Mouse (Mus musculus) heart, adult 8-10 months (tissue): ENCODE data around the gene Cnot3. TPM values are rescaled to one million over a fixed set of nuclear protein-coding genes. Genes with fewer than 3 reads are reported as not detected.
"Not testable (repeated sequence)": the region's sequence is repeated elsewhere in the genome, so short reads cannot be mapped to it uniquely, and the experiment has no call there.

Experiments
- DNase-seq: peaks from one replicate; pipeline ENCODE4 v3.0.0; 2022; ENCODE audit warnings: low spot score
- total RNA-seq, 4 experiments: library from RNA; stranded (reverse); gene quantifications; 2 replicates each; pipeline ENCODE4 v1.2.4; 2022

Cnot3 gene
- total RNA-seq, 4 experiments from 2014 or later = 19.5 to 26.0 (median 23.2) TPM

DNA sequence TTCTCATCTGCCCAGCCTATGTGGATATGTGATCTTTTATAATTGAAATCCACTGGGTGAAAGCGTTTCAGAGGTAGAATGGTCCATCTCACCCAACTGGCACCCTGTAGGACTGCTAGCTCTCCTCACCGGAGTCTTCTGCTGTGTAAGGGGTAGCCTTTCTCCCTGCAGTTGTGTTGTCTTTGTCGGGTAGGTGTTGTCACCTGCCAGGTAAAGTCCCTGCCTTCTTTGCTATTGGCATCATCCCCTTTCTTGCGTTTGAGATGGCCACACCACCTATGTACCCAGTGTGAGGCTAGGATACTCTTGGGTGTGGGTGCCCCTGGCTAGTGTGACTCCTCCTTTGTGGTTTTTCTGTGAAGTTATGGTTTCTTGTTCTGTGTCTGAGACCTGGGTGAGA is 1.6 kb downstream of the Cnot3 start:
- no peak for DNase-seq

DNA sequence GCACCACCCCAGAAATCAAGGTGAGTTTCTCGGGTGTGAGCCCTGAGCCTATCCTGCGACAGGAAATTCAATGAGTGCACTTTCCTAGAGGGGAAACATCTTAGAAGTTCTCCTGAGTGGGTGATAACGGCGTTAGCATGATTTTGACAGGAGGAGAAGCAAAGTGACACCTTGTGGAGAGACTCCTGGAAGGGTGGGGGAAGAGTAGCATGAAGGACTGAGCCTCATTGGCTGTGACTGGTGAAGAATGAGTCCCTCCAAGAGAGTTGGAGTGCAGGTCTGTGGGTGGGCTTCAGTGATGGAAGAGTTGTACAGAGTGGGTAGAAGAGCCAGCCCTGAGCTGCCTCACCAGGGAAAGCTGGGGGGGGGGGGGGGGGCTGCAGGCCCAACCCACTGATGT is 11.9 kb downstream of the Cnot3 start:
- no peak for DNase-seq

DNA sequence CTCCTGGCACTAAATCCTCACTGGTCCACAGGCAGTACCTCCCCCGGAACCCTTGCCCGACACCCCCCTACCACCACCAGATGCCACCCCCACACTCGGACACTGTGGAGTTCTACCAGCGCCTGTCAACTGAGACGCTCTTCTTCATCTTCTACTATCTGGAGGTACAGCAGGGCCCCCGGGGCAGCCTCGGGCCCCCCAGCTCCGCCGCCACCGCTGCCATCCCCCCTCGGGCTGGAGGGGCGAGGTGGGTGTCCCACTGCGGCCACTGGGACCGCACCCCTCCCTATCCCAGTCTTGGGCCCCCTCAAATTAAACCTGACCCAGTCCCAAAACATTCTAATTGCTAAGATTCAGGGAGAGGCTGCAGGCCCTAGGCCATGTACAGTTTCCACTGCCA is 13.5 kb downstream of the Cnot3 start:
- DNase-seq = no peak

DNA sequence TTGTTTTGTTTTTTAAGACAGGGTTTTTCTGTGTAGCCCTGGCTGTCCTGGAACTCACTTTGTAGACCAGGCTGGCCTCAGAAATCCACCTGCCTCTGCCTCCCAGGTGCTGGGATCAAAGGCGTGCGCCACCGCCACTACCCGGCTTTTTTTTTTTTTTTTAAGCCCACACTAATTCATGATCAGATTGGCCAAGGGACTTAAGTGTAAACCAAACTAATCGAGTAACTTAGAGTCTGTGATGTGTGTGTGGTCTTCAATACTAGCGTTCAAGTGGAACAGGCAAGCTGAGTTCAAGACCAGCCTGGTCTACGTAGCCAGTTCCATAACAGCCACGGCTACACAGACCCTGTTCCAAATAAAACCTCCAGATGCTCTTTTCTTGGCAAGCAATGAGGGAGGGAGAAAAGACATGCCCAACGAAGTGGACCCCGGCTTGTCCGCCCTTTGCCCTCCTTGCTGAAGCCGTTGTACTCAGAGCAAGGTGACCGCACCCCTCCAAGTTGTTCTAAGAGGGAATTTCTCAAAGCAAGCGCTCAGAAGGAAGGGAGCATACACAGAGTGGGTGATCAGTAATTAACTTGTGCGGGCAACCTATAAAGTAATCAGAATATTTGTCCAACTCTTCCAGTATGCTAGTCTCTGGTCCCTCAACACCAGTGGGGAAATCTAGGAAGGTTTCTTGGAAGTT is 19.6 kb downstream of the Cnot3 start:
- no peak for DNase-seq

DNA sequence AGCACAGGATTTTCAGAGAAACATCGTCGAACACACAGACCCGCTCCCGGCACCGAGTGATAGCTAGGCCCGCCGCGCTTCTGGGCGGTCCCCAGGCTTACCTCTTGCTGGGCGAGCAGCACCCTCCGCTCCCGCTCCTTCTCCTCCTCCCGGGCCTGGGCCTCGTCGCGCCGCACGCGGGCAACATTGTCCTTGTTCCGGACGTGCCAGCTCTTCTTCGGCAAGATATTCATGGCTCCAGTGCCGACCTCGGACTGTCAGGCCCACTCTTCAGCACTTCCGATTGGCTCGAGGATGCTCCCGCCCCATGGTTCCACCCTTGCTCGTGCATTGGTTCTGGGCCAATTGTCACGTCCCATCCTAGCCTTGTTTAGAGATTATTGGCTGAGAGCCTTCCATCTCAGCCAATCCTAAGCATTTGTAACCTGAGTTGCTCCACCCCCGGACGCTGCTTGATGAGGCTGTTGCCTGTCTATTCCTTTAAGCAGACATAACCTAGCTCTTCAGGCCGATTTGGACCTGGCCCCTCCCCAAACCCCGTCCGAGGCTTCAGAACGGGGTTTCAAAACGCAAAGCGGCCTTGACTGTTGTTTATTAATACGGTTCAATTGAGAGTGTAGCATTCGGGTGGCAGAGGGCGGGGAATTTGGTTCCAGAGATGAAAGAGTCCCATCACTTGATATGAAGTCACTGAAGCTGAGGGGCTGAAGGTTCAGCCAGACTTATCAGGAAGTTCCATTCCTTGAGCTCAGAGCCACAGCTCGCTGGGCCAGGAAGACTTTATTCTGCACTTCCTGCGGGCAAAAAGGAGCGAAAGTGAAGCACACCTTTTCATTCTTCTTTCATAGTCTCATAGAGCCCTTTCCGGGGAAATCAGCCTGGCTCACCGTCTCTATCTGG is 20.4 kb downstream of the Cnot3 start, which contains the start of gene Leng1:
Gene Leng1, minus strand, starts transcription at position 626 of the 900 bp plus-strand sequence.
- DNase-seq = peak; percentile 99

DNA sequence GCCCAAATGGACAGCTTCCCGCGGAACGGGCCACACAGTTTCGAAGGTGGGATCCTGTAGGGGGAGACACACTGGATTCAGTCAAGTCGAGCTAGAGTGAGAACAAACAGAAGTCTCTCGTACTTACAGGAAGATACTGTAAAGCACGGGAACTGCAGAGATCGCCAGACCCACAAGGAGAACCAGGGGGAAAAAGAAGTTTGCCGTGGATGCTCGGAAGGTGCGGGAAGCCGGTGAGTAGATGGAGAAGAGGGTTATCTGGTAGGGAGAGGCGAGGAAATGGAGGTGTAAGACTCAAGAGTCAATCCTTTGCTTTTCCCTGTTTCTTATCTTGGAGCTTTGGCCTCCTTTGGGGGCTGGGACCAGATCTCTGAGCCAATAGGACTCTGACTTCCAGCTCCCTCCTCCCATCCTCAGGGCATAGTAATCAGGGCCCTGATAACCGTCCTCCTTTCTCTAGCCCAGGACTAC is 21.9 kb downstream of the Cnot3 start:
- no peak for DNase-seq

DNA sequence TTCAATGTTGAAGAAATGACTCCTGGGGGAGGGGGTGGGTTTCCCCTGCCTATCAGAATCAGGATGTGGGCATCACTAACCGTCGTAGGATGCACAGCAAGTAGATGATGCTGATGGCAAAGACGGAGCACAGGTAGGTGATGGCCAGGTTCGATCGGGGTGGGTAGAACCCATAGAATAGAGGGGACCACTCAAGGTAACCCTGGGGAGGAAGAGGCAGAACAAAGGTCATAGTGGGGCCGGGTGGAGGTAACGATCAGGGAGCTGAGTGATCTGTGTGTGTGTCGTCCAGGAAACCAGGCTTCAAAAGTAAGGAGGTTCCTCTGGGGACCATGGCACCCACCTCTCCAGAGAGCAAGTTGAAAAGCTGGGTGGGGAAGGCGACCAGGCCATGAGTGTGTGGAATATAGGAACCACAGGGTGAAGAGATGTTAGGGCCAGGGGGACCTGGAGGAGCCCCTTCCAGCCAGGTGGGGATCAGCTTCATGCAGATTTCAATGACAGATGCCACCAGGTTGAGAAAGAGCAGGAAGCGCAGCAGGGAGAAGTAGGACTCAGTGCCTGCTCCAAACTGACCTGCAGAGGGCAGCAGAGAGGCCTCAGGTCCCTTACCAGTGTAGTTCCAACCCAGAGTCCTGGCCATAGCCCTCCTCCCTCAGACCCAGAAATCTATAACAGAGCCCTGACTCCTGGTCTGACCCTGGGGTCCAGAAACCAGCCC is 29.6 kb downstream of the Cnot3 start:
- peak; percentile 76 for DNase-seq

DNA sequence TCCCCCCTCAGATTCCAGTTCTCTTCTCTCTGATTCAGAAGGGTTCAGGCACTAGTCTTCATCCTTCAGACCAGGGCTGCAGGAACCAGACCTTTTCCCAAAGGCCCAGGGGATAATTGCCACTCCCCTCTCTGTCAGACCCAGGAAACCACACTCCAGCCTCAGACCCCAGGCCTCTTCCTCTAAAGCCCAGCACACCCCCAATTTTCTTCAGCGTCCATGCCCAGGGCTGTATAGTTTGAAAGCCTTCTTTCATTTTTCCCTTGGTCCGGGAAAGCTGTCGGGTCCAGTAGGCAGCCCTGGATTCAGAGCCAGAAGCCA is 30.1 kb downstream of the Cnot3 start:
- no peak for DNase-seq

DNA sequence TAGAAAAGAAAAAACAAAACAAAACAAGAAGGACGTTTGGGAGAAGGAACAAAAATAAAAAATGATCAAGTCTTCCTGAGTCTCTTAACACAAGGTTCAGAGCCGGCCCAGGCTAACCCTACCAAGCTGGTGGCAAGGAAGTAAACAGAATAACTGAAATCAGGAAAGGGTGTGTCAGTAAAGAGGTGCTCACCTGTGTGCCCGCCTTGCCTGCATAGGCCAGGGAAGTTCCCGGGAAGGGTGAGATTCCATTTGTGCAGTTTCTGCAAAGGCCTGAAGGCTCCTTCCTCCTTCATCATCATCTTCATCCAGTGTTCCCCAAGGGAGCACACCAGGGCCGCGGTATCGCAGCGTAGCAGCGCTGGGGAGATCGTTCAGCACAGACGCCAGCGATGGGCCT is 31.3 kb downstream of the Cnot3 start:
- DNase-seq = no peak

DNA sequence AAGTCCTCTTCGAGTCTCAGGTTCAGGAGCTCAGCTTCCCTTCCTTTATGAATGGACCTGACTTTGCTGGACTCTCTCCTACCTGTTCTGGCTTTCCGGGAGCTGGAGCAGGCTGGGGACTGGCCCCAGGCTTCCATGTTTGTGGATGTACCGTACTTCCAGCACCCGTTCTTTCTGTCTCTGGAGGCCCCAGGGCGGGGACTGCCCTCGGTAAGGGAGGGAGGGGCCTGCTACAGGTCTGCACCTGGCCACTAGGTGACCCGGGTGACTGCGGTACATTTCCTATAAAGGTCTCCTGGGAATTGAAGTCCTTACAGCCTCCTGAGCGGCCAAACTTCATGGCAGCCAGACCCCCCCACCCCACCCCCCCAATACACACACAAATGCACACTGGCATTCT is 32.3 kb downstream of the Cnot3 start, which contains the start of gene Tmc4:
Gene Tmc4, minus strand, starts transcription at position 212 of the 400 bp plus-strand sequence.
- DNase-seq = no peak

DNA sequence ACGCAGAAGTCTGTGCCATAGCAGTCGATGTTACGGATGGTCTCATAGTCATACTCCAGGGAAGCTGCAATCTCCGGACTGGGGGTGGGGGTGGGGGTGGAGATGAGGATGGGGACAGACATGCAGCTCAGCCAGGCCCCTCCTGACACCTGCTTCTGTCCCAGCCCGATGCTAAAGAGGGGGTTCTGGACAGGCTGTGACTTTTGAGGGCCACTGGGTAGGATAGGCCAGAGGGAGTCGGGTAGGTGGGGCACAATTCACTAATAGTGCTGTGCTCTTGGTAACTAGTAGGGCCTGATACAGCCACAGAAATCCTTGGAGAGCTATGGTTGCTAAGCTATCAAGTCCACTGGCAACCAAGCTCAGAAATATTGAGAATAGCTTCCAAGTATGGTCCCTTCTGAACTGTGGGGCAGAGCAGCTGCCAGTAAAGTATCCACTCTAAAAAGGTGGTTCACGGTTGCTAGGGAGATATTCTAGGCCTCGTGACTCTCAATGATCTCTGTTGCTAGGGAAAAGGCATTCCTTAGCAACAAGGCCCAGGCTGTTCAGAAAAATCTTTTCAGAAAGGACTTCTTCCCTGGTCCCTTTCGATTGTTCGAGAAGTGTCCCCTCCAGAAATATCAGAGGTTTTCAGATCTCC is 39.0 kb downstream of the Cnot3 start:
- no peak for DNase-seq

DNA sequence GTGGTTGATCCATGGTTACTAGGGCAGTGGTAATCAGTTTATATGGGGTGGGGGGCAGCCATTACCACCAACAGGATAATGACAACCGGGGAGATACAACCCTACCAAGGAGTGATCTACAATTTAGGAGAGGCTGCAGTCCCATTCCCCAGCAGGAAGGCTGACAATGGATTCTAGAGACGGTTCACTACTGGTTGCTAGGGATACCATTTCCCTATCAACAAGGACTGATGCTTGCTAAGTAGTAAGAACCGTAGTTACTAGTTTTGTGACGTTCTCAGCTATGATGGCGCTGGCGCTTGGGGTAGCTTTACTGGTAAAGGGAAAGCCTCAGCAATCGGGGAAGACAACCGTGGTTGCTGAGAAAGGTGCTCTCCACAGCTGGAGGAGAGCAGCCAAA is 39.6 kb downstream of the Cnot3 start:
- DNase-seq = no peak

DNA sequence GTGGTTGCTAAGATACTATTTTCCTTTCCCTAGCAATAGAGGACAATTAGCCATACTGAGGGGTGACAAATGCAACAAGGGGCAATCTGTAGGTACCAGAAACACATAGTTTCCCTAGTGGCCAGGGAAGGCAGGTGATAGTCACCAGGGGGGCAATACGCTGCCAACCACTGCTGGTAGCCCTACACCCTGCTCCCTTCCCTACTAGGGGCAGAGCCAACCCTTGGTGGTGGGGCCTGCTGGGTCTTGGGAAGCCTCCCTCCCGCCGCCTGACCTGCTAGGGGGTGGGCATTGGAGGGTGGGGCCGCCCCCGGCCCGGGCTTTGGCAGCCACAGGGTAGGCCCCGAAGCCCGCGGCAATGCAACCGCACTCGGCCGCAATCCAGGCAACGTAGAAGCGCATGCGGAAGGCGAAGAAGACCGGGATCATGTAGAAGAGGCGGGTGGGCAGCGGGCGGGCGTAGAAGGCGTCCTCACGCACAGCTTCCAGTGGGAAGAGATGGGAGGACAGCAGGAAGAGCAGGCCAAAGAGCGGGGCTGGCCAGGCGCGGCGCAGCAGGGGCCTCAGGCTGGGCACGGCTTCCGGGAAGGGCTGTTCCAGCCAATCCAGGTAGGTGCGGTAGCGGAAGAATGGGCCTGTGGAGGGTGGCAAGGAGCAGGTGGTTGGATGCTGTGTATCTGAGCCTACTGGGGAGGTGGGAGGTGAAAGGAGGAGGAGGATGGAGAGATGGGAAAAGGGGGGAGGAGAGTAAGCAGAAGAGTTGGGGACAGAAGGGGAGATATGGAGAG is 40.5 kb downstream of the Cnot3 start:
- no peak for DNase-seq

DNA sequence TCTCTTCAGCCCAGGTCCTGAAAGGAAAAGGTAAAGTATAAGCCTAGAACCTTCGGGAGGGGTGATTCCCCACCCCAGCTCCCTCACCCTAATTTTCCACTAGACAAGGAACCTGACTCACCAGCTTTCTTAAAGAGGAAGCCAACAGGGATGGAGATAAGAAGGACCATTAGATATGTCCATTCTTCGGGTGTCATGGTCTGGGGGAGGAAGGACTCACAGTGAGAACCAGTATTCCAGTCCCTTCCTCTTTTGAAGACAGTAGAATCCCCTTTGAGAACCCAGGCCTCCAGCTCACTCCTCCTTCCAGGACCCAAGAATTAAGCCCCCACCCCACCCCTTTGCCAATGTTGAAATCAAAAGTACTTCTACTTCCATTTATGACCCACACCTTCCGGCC is 46.9 kb downstream of the Cnot3 start:
- DNase-seq = no peak

DNA sequence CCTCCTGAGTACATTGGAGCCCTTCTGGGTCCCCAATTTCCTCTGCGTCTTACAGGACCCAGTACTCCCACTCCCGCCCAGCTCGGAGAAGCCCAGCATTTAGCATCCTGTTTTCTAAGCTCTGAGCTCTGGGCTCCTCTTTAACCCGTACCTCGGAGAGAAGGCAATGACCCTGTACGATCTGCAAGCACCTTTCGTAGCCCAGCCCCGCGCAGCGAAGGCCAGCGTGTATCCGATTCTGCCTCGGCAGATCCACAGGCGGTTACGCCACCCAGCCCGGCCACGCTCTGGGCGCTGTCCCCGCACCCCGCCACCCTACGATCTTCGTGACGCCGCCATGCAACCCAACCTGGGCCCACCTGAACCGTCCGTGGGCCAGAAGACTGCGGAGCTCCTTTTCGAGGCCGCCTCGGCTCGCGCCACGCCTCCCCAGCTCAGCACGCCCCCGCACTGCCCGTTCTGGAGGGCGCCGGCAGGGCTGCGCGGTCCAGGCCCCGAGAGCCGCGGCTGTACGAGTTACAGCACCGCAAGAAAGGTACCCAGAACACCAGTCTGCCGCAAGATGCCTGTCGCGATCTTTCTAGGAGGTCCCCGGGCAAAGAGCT is 47.4 kb downstream of the Cnot3 start, which contains the start of gene Tsen34:
Gene Tsen34, plus strand, starts transcription at position 482 of the 605 bp plus-strand sequence.
- no peak for DNase-seq

DNA sequence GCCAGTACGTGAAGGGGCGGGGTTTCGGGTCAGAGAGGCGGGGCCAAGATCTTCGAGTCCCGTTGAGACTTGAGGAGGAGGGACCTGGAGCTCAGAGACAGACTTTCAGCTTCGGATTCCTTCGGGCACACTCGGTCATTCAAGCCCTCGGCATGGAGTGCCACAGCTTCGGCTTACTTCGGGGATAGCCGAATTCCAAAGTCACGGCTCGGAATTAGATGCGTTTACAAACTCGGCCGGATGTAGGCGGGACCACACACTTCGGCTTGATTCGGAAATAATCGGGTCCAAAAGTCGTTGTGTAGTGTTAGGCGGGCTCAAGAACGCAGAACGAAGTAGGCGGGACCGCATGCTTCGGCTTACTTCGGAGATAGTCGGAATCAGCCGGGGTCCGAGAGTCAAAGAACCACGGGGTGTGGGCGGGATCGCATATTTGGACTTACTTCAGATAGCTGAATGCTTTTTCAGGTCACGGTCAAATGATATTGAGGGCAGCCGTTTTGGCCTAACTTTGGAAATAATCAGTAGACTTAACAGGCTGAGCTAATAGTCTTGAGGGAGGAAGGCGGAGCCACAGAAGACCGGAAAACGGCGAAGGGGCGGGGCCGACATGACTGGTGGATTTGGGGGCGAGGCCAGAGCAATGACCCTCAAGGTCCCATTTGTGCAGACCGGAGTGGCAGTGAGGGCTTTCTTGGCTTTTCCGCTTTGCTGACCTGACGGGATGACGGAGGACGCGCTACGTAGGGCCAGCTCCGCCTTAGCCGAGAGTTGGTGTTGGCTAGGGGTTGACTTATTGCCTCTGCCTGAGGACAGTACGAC is 48.1 kb downstream of the Cnot3 start, which contains the start of gene Mboat7:
Gene Mboat7, minus strand, starts transcription at position 537 of the 822 bp plus-strand sequence.
- peak; percentile 97 for DNase-seq

DNA sequence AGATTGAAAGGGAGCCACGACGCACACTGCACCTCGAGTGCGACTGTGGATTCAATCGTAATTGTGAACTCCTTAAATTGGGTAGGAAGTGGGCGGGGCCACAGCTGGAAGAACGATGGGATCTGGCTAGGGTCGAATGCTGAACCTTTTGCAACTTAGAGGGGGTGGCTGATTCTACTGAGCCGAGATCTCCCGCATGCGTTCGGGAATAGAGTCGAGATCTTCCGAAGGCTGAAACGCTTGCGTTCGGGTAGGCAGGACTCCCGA is 48.7 kb downstream of the Cnot3 start:
- no peak for DNase-seq

DNA sequence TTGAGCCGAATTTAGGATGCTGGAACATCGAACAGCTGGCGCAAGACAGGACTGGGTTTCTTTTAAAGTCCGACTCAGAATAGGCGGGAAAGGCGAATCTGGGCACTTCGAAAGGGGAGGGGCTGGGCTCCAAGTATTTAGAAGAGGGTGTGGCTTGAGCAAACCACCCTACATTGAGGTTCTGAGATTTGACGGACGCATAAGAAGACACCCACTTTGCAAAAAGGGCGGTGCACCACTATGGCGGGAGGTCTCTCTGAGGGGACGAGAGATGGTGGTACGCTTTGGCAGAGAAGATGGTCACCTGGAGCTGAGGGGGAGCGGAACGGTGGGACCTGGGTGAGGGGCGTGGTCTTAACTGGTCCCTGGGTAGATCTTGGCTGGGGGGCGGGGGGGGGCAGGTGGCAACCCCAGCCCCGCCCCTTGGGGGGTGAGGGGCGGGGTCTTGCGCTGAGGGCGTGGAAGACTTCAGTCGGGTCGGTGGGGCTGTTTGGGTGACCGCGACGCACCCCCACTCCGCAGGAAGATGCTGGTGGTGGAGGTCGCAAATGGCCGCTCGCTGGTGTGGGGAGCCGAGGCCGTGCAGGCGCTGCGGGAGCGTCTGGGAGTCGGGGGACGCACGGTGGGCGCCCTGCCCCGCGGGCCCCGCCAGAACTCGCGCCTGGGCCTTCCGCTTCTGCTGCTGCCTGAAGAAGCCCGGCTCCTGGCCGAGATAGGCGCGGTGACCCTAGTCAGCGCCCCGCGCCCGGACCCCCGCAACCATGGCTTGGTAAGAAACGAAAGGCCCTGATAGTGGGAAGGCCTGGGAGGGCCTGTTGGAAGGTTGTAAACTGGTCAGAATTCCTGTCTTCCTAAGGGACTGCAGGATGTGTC is 49.2 kb downstream of the Cnot3 start:
- DNase-seq = peak; percentile 71

DNA sequence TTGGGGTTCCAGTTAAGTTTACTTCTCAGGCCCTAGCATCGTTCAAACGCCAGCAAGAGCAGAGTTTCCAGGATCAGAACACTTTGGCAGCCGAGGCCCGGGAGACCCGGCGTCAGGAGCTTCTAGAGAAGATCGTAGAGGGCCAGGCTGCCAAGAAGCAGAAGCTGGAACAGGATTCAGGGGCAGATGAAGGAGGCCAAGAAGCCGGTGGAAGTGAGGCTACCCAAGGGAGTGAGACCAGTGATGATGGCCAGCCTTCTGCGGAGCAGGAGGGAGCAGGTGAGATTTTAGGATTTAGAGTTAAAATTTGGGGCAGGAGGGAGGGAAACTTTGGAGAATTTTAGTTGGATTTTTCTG is 49.9 kb downstream of the Cnot3 start:
- not testable (repeated sequence) for DNase-seq
